Mouse (Mus musculus): ENCODE results near the gene Akap11. TPM values are rescaled to one million over a fixed set of nuclear protein-coding genes. Genes with fewer than 3 reads are reported as not detected.
A peak's percentile ranks its signal among the peaks of the same experiment; 100 is the strongest.

Akap11 gene
- polyA plus RNA-seq, 1 experiment from 2014 or later = 7.1 TPM

- Histone ChIP-seq H3K9ac (ENCODE audit: low read depth, low read length) (no peak overlapping the region), H3K4me2 (replicated peaks; ENCODE audit: low read depth) (peak overlapping the region; percentile 52), H3K9me3 (ENCODE audit: control insufficient read depth) (no peaks in the 10 kb centered on the region), H3K27me3 (replicated peaks; ENCODE audit: control insufficient read depth, insufficient read depth, low read length) (no peaks in the 10 kb centered on the region), H3K36me3 (ENCODE audit: control insufficient read depth, insufficient read depth) (no peaks in the 10 kb centered on the region), H3K4me3 (ENCODE audit: low read depth, low read length) (no peak overlapping the region), H3K4me1 (replicated peaks; ENCODE audit: control insufficient read depth, insufficient read depth, low read length) (peaks cover 23% of the 10 kb centered on the region), H3K27ac (ENCODE audit: low read depth, low read length) (peak overlapping the region; percentile 79)
- no peak for TF ChIP-seq CTCF (IDR thresholded peaks at IDR 0.05; ENCODE audit: low read depth)
- peak; percentile 64 for ATAC-seq
- WGBS = 32% methylated on average over 3 of the region's 3 CpGs
Measured at GRCm38 (mm10) chr14:78525611-78526457, 10.8 kb downstream of the Akap11 start.

GRCm38 (mm10) chr14:78525059-78525458, 11.5 kb downstream of the Akap11 start:
- H3K27me3 ChIP-seq (replicated peaks; ENCODE audit: control insufficient read depth, insufficient read depth, low read length) = no peaks in the 10 kb centered on the region
- H3K27ac ChIP-seq (ENCODE audit: low read depth, low read length) = no peak overlapping the region; the same call in 1 of the 2 replicates
- peak; percentile 34 for TF ChIP-seq CTCF (IDR thresholded peaks at IDR 0.05; ENCODE audit: low read depth)
- no peaks in the 10 kb centered on the region for H3K9me3 ChIP-seq (ENCODE audit: control insufficient read depth)
- no peak overlapping the region for H3K4me3 ChIP-seq (ENCODE audit: low read depth, low read length)
- 77% methylated on average over 2 of the region's 2 CpGs for WGBS
- H3K4me1 ChIP-seq (replicated peaks; ENCODE audit: control insufficient read depth, insufficient read depth, low read length) = peaks cover 23% of the 10 kb centered on the region
- no peak overlapping the region for H3K9ac ChIP-seq (ENCODE audit: low read depth, low read length)
- no peak overlapping the region for H3K4me2 ChIP-seq (replicated peaks; ENCODE audit: low read depth)
- ATAC-seq = no peak
- H3K36me3 ChIP-seq (ENCODE audit: control insufficient read depth, insufficient read depth) = no peaks in the 10 kb centered on the region

GRCm38 (mm10) chr14:78510713-78511112, 25.9 kb downstream of the Akap11 start:
- no peak overlapping the region for H3K4me2 ChIP-seq (replicated peaks; ENCODE audit: low read depth)
- H3K4me3 ChIP-seq (ENCODE audit: low read depth, low read length) = no peak overlapping the region
- no peaks in the 10 kb centered on the region for H3K27me3 ChIP-seq (replicated peaks; ENCODE audit: control insufficient read depth, insufficient read depth, low read length)
- no peak overlapping the region for H3K27ac ChIP-seq (ENCODE audit: low read depth, low read length)
- peaks cover 69% of the 10 kb centered on the region for H3K36me3 ChIP-seq (ENCODE audit: control insufficient read depth, insufficient read depth)
- no peaks in the 10 kb centered on the region for H3K4me1 ChIP-seq (replicated peaks; ENCODE audit: control insufficient read depth, insufficient read depth, low read length)
- H3K9me3 ChIP-seq (ENCODE audit: control insufficient read depth) = no peaks in the 10 kb centered on the region
- ATAC-seq = no peak
- 83% methylated on average over 8 of the region's 9 CpGs for WGBS
- H3K9ac ChIP-seq (ENCODE audit: low read depth, low read length) = no peak overlapping the region
- TF ChIP-seq CTCF (IDR thresholded peaks at IDR 0.05; ENCODE audit: low read depth) = peak; percentile 61

GRCm38 (mm10) chr14:78509791-78510190, 26.8 kb downstream of the Akap11 start:
- Histone ChIP-seq H3K36me3 (ENCODE audit: control insufficient read depth, insufficient read depth) (peaks cover 68% of the 10 kb centered on the region), H3K4me3 (ENCODE audit: low read depth, low read length) (no peak overlapping the region), H3K9ac (ENCODE audit: low read depth, low read length) (no peak overlapping the region), H3K4me2 (replicated peaks; ENCODE audit: low read depth) (no peak overlapping the region), H3K27me3 (replicated peaks; ENCODE audit: control insufficient read depth, insufficient read depth, low read length) (no peaks in the 10 kb centered on the region), H3K4me1 (replicated peaks; ENCODE audit: control insufficient read depth, insufficient read depth, low read length) (no peaks in the 10 kb centered on the region), H3K9me3 (ENCODE audit: control insufficient read depth) (no peaks in the 10 kb centered on the region), H3K27ac (ENCODE audit: low read depth, low read length) (no peak overlapping the region)
- TF ChIP-seq CTCF (IDR thresholded peaks at IDR 0.05; ENCODE audit: low read depth) = no peak
- WGBS = 82% methylated on average over 6 of the region's 6 CpGs
- no peak for ATAC-seq

GRCm38 (mm10) chr14:78500578-78500977, 36.0 kb downstream of the Akap11 start:
- TF ChIP-seq CTCF (IDR thresholded peaks at IDR 0.05; ENCODE audit: low read depth) = peak; percentile 29; the same call in 1 of the 2 replicates
- H3K9ac ChIP-seq (ENCODE audit: low read depth, low read length) = no peak overlapping the region
- WGBS = 75% methylated on average over 3 of the region's 3 CpGs
- H3K4me3 ChIP-seq (ENCODE audit: low read depth, low read length) = no peak overlapping the region
- no peak overlapping the region for H3K27ac ChIP-seq (ENCODE audit: low read depth, low read length)
- H3K27me3 ChIP-seq (replicated peaks; ENCODE audit: control insufficient read depth, insufficient read depth, low read length) = no peaks in the 10 kb centered on the region
- no peaks in the 10 kb centered on the region for H3K9me3 ChIP-seq (ENCODE audit: control insufficient read depth)
- no peak overlapping the region for H3K4me2 ChIP-seq (replicated peaks; ENCODE audit: low read depth)
- H3K36me3 ChIP-seq (ENCODE audit: control insufficient read depth, insufficient read depth) = peaks cover 16% of the 10 kb centered on the region
- no peaks in the 10 kb centered on the region for H3K4me1 ChIP-seq (replicated peaks; ENCODE audit: control insufficient read depth, insufficient read depth, low read length)
- no peak for ATAC-seq

- no peaks in the 10 kb centered on the region for H3K4me1 ChIP-seq (replicated peaks; ENCODE audit: control insufficient read depth, insufficient read depth, low read length)
- H3K9ac ChIP-seq (ENCODE audit: low read depth, low read length) = no peak overlapping the region
- peaks cover 12% of the 10 kb centered on the region for H3K36me3 ChIP-seq (ENCODE audit: control insufficient read depth, insufficient read depth)
- H3K4me2 ChIP-seq (replicated peaks; ENCODE audit: low read depth) = no peak overlapping the region
- no peak overlapping the region for H3K4me3 ChIP-seq (ENCODE audit: low read depth, low read length)
- no peak overlapping the region for H3K27ac ChIP-seq (ENCODE audit: low read depth, low read length)
- no peak for ATAC-seq
- H3K27me3 ChIP-seq (replicated peaks; ENCODE audit: control insufficient read depth, insufficient read depth, low read length) = no peaks in the 10 kb centered on the region
- 87% methylated on average over 4 of the region's 4 CpGs for WGBS
- no peak for TF ChIP-seq CTCF (IDR thresholded peaks at IDR 0.05; ENCODE audit: low read depth)
- no peaks in the 10 kb centered on the region for H3K9me3 ChIP-seq (ENCODE audit: control insufficient read depth)
Measured at GRCm38 (mm10) chr14:78496691-78497090, 39.9 kb downstream of the Akap11 start.
